Mouse (Mus musculus) layer of hippocampus, adult 11-12 months (tissue): Measurements from ENCODE around the gene Gzf1.

ENCODE experiments used
- DNase-seq: peaks from one replicate; pipeline ENCODE4 v3.0.0; 2022; ENCODE audit warnings: low spot score

The Gzf1 gene

GRCm38 (mm10) chr2:148680775-148681291, at the start of gene Gzf1:
Gene Gzf1, plus strand, starts transcription at chr2:148681023.
- peak; percentile 99 for DNase-seq

- DNase-seq, result no peak
Measured at GRCm38 (mm10) chr2:148631602-148632001, 49.2 kb upstream of the Gzf1 start.

GRCm38 (mm10) chr2:148634466-148634865, 46.4 kb upstream of the Gzf1 start:
- peak; percentile 30 for DNase-seq

GRCm38 (mm10) chr2:148642610-148643370, 38.0 kb upstream of the Gzf1 start:
- no peak for DNase-seq

GRCm38 (mm10) chr2:148644421-148645000, 36.3 kb upstream of the Gzf1 start:
- peak; percentile 13 for DNase-seq

GRCm38 (mm10) chr2:148650587-148651357, 30.1 kb upstream of the Gzf1 start:
- no peak for DNase-seq

- DNase-seq, result peak; percentile 82
Measured at GRCm38 (mm10) chr2:148654961-148655360, 25.9 kb upstream of the Gzf1 start.

GRCm38 (mm10) chr2:148663458-148663857, 17.4 kb upstream of the Gzf1 start:
- DNase-seq, result no peak

- peak; percentile 98 for DNase-seq
Measured at GRCm38 (mm10) chr2:148672199-148673096, 8.4 kb upstream of the Gzf1 start, which contains the start of gene Nxt1. Gene Nxt1, plus strand, starts transcription at chr2:148672601.

- peak; percentile 86 for DNase-seq
Measured at GRCm38 (mm10) chr2:148677801-148678200, 3.0 kb upstream of the Gzf1 start.

GRCm38 (mm10) chr2:148679346-148679745, 1.5 kb upstream of the Gzf1 start:
- DNase-seq, result peak; percentile 58

GRCm38 (mm10) chr2:148681461-148681891, 653 bp downstream of the Gzf1 start:
- peak; percentile 62 for DNase-seq

GRCm38 (mm10) chr2:148683031-148683430, 2.2 kb downstream of the Gzf1 start:
- DNase-seq, result no peak

- no peak for DNase-seq
Measured at GRCm38 (mm10) chr2:148684972-148685371, 4.1 kb downstream of the Gzf1 start.

GRCm38 (mm10) chr2:148685709-148686108, 4.9 kb downstream of the Gzf1 start:
- DNase-seq, result no peak

GRCm38 (mm10) chr2:148686862-148687261, 6.0 kb downstream of the Gzf1 start:
- DNase-seq, result no peak

- no peak for DNase-seq
Measured at GRCm38 (mm10) chr2:148687971-148688370, 7.1 kb downstream of the Gzf1 start.

- no peak for DNase-seq
Measured at GRCm38 (mm10) chr2:148689444-148690140, 8.8 kb downstream of the Gzf1 start.

GRCm38 (mm10) chr2:148690291-148690690, 9.5 kb downstream of the Gzf1 start:
- no peak for DNase-seq

- DNase-seq, result no peak
Measured at GRCm38 (mm10) chr2:148690781-148691180, 10.0 kb downstream of the Gzf1 start.

- no peak for DNase-seq
Measured at GRCm38 (mm10) chr2:148698571-148698970, 17.7 kb downstream of the Gzf1 start.
